Mouse (Mus musculus) cortical plate, adult 2 months (tissue): ENCODE results near the gene Gpr1. TPM values are rescaled to one million over a fixed set of nuclear protein-coding genes. Genes with fewer than 3 reads are reported as not detected.
A peak's percentile ranks its signal among the peaks of the same experiment; 100 is the strongest.

Experiments
- H3K27ac ChIP-seq: fragments of 200-500 bp; 2 replicates; pipeline ENCODE4 v1.5.1; 2012; ENCODE audit warnings: low read length, control low read depth, inconsistent platforms; ENCODE audit not compliant: insufficient read depth
- H3K4me1 ChIP-seq: fragments of 200-500 bp; 2 replicates; pipeline ENCODE4 v1.6.1; 2011; ENCODE audit warnings: low read length; ENCODE audit not compliant: control insufficient read depth, insufficient read depth
- H3K4me3 ChIP-seq: fragments of 200-500 bp; 2 replicates; pipeline ENCODE4 v1.5.1; 2011; ENCODE audit warnings: mild to moderate bottlenecking, low read length, control low read depth; ENCODE audit not compliant: insufficient read depth
- CTCF ChIP-seq: fragments of 200-500 bp; IDR thresholded peaks from 2 replicates; pipeline ENCODE4 v1.5.1; 2011; ENCODE audit warnings: mild to moderate bottlenecking, control low read depth, low read length; ENCODE audit not compliant: insufficient read depth; ENCODE audit errors: extremely low read depth
- POLR2A ChIP-seq: fragments of 200-500 bp; IDR thresholded peaks from 2 replicates; pipeline ENCODE4 v1.6.1; 2011; ENCODE audit warnings: mild to moderate bottlenecking, low read length, control low read depth; ENCODE audit not compliant: insufficient read depth; ENCODE audit errors: extremely low read depth
- polyA plus RNA-seq: library from polyadenylated mRNA; depleted of rRNA; stranded (reverse); fragments of >200 nt; gene quantifications from 2 replicates; pipeline ENCODE4 v1.2.3, GENCODE M21; 2012

Gene Gpr1
- polyA plus RNA-seq, 1 experiment: 1.5 TPM

DNA sequence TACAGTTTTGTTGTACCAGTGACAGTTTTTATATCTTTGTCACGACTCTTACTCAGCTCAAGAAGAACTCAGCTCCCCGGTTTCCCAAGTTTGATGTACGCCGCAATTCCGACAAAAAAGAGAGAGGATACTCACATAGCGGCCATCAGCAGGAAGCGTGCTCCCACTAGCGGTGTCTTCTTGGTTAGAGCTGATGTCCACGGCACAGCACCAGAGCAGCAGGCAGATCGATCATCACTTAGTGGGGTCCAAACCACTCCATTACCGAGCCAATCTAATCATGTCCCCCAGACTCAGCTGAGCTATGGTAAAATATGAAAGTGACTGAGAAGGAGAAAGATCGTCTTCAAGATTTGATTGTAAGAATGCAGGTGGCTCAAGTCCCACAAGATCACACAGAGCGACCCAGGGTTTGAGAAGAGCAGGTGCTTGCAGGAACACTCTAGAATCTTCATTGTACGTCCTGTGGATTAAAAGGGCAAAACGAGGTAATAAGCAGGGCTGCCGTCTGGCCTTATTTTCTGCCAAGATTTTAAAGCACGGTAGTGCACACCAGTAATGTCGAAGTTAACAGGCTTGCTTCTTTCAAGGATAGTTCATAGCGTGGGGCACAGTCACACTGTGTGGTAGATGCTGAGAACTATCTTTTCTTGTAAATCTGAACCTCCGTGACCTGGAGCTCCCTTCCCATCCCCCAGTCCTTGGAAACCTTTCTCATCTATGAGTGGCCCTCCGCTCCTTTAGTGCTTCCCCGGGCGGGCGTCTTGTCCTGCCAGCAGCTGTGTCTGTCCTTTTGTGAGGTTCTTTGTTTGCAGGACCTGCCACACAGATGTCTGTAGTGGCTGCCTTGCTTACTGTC is 38.2 kb upstream of the Gpr1 start:
- TF ChIP-seq CTCF: peak; percentile 43
- no peak for TF ChIP-seq POLR2A
- Histone ChIP-seq H3K4me1 (0 out of 2 replicates have a peak, but pooled peaks cover 1% of the 10 kb centered on the region), H3K4me3 (no peak overlapping the region), H3K27ac (no peak overlapping the region)

DNA sequence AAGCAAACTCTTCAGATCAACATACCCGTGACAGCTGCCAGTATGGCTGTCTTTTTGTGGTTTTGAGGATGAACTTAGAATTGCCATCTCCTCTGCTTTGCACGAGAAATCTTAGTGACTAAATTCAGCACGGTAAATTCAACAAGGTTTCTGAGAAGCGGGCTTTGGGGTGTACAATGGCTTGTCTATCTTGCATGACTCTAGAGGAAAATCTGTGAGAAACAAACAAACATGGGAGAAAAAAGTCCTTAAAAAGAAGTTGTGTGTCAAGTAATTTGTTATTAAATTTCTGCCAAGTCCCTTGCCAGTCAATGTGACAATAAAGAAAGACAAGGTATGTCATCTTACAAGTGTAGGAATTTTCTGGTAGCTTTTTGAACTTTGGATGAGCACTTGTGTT is 34.9 kb upstream of the Gpr1 start:
- Histone ChIP-seq H3K4me1 (no peaks in the 10 kb centered on the region), H3K4me3 (no peak overlapping the region), H3K27ac (no peak overlapping the region)
- TF ChIP-seq CTCF (no peak), POLR2A (no peak)

DNA sequence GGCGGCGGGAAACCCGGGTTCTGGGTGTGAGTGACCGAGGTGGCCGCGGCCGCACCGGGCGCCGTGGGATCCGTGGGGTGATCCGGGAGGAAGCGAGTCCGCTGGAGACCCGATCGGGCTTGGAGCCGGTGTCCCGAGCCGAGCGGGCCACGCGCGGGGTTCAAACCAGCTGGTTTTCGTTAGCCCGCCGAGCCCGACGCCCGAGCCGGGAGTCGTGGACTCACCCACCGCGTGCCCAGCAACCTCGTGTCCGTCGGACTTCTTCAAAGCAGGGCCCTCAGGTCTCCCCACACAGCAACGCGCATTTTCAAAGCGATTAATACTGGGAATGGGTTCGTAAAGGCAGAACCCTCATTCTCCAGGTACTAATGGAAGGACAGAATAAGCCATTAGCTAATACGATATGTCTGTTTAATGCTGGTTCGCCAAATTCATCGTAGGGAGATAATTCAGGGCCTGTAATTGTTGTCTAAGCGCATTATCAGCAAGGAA is 34.1 kb upstream of the Gpr1 start:
- no peaks in the 10 kb centered on the region for H3K4me1 ChIP-seq
- H3K4me3 ChIP-seq: no peak overlapping the region
- H3K27ac ChIP-seq: no peak overlapping the region

DNA sequence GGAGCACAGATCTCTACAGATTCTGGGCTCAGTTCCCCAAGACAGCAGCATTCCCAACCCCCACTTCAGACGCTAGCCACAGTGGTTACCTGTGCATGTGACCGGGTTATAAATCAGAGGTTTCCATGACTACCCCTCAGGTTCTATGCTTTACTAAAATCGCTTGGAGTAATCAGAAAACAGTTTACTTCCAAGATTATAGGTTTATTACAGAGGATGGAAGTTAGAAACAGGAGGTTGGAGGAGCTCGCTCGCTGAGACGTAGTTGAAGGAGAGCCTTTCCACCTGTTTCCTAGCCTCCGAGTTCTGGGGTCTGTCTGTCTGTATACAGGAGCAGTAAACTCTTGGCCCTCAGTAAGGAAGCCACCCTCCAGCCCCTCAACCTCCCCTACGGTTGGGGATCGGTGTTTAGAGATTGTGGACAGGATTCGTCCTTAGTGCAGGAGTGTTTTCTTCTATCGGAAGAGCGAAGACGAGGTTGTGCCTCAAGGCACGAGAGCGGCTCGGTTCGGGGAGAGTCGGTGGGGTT is 33.6 kb upstream of the Gpr1 start:
- Histone ChIP-seq H3K4me3 (no peak overlapping the region), H3K27ac (no peak overlapping the region), H3K4me1 (no peaks in the 10 kb centered on the region)
- no peak for TF ChIP-seq POLR2A
- TF ChIP-seq CTCF: no peak

More for the DNA sequence above, 34.1 kb upstream of the Gpr1 start:
- TF ChIP-seq POLR2A: no peak
- TF ChIP-seq CTCF: no peak

DNA sequence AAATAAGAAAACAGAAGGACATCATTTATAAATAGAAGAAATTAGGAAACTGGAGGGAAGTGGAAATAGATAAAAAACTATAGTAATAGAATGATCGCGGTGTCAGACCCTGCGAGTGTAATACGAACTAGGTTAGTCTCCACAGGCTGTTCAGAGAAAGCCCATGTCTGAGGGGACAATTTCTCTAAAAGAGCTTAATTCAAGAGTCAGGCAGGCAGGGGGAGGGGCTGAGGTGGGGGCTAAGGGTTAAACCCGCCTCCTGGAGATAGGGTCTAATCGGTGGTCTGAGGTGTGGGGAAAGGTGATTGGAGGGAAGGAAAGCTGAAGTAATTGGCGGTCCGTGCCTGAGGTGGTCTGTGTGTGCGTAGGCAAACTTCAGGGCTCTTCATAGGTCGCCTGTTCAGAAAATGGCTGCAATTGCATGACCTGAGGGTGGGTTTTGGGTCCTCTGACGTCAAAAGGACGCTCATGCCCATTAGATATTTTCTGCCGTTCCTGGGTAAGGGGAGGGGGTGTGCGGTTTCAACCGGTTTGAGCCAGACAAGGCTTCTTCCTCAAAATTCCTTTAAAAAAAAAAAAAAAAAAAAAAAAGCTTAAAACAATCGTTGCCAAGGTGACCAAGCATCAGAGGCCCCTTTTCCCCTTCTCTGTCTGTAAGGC is 32.6 kb upstream of the Gpr1 start:
- Histone ChIP-seq H3K4me3 (no peak overlapping the region), H3K27ac (no peak overlapping the region), H3K4me1 (no peaks in the 10 kb centered on the region)
- TF ChIP-seq CTCF: no peak
- TF ChIP-seq POLR2A: no peak

DNA sequence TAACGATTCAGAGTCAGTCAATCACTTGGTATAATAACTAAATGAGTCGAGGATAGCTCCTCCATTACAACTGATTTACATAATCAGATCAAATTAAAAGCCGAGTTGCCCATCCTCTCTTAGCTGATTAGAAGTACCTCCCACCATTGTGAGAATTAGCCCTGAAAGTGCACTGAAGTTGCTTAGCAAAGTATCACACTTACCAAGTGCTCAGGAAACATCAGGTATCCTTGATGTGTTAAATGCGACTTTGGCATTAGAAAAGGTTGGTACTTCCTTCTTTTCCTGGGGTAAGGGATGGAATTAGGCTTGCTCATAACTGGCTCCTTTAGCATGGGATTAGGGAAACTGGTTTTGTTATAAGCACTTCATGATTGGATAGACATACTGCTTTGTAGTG is 29.5 kb upstream of the Gpr1 start:
- Histone ChIP-seq H3K27ac (no peak overlapping the region), H3K4me3 (no peak overlapping the region), H3K4me1 (no peaks in the 10 kb centered on the region)
- no peak for TF ChIP-seq CTCF
- TF ChIP-seq POLR2A: no peak

DNA sequence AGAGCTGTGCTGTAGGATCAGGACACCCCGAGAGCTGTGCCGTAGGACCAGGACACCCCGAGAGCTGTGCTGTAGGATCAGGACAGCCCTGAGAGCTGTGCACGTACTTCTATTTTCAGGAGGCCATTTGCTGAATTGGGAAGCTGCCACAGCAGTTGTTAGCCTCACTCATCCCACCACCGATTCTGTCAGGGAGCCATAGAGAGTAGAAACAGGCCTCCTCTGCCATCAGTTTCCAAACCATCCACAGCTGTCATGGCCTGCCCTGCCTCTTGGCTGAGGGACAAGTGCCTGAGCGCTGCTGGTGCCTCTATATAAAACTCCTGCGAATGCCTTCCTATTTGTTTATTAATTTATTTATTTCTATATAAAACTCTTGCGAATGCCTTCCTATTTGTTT is 25.4 kb upstream of the Gpr1 start:
- no peaks in the 10 kb centered on the region for H3K4me1 ChIP-seq
- TF ChIP-seq POLR2A (no peak), CTCF (no peak)
- no peak overlapping the region for H3K4me3 ChIP-seq
- H3K27ac ChIP-seq: no peak overlapping the region

DNA sequence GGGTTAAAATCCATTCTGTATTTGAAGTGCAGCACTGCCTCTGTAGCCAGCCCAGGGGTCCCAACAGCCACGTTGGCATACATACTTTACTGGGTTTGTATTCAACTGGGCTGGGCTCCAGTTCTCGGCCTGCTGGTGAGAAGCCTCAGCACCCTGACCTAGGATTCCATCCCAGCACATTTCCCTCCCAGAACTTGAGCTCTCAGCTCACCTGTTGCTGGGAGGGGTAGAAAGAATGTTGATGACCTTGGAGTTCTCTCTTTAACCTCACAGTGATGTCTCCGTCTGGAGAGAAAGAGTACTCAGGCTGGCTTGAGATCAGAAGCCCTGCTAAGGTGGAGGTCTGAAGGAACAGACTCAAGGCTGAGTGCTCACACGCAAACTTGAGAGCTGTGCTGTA is 25.0 kb upstream of the Gpr1 start:
- Histone ChIP-seq H3K4me1 (no peaks in the 10 kb centered on the region), H3K4me3 (no peak overlapping the region), H3K27ac (no peak overlapping the region)
- TF ChIP-seq POLR2A (no peak), CTCF (no peak)

DNA sequence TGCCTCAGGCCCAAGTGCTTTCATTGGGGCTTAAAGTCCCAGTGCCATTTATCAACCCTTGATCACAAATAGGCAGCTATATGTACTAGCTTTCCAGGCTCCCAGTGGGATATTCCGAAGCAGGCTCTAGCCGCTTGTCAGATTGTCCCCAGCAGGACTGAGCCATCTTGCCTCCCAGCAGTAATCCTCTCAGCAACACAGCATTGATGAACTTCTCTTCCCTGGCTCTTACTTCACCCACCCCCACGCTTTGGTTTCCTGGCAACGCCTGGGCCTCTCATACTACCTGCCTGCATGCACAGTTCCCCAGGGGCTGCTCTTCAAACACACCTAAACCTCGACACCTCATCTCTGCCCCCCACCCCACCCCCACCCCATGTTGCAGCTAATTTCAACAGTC is 23.0 kb upstream of the Gpr1 start:
- Histone ChIP-seq H3K27ac (no peak overlapping the region), H3K4me1 (no peaks in the 10 kb centered on the region), H3K4me3 (no peak overlapping the region)
- TF ChIP-seq CTCF (no peak), POLR2A (no peak)
